Mouse (Mus musculus): ENCODE data around the gene Zbtb7b.

Zbtb7b gene

DNA sequence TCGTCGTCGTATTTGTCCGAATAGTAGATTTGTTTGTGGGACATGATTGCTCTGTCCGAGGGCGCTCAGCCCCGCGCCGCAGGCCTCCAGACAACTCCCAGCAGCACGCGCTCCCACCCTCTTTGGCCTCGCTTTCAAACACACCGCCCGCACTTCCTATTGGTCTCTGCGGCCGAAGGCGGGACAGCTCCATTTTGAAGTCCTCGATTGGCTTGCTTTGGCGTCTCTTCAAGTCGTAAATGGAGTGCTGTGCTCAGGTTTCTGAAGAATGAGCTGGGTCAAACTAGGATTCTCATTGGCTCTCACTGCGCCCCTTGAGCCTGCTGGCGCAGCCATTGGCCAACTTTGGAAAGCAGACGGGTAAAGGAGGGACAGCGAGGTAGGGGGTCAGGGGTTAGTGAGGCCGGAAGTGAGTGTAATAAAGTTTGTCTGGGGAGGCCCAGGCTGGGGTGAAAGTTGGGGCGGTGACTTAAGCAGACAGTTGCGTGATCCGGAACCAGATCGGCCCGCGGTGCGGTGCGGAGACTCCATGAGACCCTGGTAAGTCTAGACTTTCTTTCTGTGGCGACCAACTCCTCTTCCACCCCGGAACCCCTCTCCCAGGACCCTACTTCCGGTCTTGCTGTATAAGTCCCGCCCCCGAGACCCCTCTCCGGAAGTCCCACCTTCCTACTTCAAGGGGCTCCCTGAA lies 23.7 kb upstream of the Zbtb7b start, which contains the start of the genes Cks1b and Shc1:
Gene Cks1b, minus strand, starts transcription at position 214 of the 691 bp plus-strand sequence.
Gene Shc1, plus strand, starts transcription at position 274 of the 691 bp plus-strand sequence.
- peak; percentile 99 for DNase-seq (ENCODE audit: low read depth, low spot score)

DNA sequence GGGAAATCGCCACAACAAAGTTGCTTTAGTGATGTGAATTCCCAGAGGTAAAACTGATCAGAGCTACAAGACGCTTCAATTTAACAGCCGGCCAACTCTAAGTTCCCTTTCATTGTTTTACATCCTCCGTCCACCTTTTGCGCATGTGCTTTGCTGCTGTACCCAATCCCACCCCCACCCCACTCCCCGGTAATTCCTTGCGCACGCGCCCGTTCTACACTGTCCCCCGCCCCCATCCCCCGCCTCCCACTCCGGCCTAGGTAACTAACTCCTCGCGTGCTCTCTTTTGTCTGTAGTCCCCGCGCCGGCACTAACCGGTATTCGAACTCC lies 23.2 kb upstream of the Zbtb7b start:
- no peak for DNase-seq (ENCODE audit: low read depth, low spot score)

DNA sequence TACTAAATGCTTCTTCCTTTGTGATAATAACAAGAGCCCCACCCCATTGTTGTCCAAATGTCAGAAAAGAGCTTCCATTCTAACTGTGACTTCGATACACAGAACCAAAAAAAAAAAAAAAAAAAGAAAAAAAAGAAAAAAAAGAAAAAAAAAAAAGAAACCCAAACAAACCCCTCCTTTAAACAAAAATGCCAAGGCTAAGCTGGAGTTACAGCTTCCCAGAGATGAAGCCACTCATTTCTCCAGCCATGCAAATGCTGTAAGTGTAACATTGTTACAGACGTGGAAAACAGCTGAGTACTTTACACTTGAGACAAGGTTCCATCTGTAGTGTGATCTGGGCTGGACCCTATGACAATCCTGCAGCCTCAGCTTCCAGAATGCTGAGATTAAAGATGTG lies 22.6 kb upstream of the Zbtb7b start:
- DNase-seq (ENCODE audit: low read depth, low spot score), result no peak

DNA sequence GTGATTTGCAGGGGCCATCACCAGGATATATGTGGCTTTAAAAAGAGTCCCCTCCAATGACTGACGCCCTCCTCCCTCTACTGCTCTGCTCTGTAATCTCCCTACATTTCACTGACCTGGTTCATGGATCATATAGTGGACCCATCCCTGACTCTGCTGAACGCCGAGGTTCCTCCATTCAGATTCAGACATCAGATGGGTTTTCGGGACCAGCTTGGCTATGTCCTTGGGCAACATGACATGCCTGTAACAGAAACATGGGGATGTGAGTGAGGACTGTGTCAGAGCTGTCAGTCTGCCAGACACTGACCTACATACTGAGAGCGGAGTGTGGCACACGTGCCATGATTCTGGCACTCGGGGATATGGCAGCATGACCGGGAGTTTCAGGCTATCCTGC lies 21.6 kb upstream of the Zbtb7b start:
- DNase-seq (ENCODE audit: low read depth, low spot score), result no peak

DNA sequence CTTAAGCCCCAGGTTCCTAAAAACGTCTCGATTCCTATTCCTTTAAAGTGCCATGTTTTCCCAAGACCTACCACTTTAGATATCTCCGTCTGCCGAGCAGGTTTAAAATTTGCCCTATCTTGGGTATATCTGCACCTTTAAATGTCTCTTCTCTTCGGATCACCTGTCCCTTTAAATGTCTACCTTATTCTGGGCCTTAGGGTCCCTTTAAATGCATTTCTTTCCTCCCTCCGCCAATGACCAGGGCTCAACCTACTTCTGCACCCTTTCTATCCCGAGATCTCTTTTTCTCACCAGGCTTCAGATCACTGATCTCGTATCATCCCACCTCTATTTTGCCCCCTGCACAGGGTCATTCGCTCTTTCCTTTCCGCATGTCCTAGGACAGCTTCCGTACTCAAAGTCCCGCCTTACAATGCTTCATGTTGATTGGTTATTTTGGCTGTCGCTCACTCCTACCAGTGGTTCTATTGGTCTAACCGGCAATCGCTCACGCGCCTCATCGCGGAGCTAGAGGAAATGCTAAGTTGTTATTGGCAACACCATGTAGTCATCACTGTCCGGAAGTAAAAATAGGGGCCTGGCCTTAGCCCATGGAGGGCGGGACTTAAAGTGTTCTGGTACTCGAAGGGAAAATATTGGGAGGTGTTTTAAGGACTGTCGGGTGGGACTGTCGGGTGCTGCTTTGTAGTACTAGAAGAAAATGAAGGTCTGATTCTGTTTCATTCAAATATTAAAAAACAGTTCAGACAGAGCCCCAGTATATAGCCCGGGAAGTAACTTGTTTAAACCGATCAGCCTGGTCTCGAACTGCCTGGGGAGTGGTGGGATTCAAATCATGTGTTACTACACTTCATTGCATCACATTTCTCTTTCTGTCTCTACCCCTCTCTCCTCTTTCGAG lies 17.2 kb upstream of the Zbtb7b start, which contains the start of gene Flad1:
Gene Flad1, minus strand, starts transcription at position 381 of the 904 bp plus-strand sequence.
- DNase-seq (ENCODE audit: low read depth, low spot score), result peak; percentile 100

DNA sequence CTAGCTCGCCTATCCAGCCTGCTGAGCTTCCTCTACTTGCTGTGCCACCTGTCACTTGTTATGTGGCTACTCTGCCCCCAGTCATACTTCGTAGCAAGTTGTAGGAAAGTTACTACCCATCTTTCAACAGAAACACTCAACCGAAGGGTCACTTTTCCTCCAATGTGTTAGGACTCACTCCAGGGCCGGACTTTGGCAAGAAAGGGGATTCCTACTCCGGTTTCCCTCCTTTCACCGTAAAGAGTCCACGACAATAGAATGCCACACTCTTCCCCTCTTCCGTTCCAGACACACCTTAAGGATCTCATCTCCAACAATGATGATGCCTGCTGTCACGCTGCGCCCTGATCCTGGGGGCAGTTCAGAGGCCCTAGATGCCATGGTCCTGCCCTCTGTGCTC lies 16.3 kb upstream of the Zbtb7b start:
- DNase-seq (ENCODE audit: low read depth, low spot score), result no peak

DNA sequence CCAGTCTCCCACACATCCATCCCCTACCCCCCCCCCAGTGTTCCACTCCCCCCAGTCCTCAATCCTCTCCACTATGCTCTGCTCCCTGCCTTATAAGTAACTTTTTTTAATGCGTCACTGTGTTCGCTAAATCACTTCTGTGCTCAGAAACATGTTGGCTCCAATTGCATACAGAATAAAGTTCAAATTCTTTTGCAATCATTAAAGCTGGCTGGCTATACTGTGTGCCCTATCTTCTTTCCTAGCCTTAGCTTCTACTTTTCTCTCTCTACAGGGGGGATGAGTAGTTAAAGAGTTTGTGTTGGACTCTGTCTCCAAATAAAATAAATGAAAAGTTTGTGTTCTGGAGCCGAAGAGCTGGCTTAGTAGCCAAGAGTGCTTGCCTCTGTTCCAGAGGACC lies 15.1 kb upstream of the Zbtb7b start:
- DNase-seq (ENCODE audit: low read depth, low spot score), result no peak

DNA sequence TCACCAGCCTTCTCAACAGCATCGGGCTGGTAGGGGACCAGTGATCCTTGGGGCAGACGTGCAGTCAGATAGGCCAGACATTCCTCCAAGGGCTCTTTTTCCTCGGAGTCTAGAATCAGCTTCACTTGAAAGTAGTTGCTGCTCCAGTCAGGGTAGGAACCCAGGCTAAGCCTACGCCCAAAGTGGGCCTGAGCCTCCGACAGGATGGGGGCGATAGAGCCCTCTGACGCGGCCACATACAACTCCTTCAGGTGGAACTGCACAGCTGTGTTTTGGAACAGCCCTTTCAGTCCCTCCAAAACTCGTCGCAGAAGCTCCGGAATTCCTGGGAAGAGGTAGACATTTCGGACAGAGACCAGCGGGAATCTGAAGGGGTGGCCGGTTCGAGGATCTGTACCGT lies 13.9 kb upstream of the Zbtb7b start:
- no peak for DNase-seq (ENCODE audit: low read depth, low spot score)

DNA sequence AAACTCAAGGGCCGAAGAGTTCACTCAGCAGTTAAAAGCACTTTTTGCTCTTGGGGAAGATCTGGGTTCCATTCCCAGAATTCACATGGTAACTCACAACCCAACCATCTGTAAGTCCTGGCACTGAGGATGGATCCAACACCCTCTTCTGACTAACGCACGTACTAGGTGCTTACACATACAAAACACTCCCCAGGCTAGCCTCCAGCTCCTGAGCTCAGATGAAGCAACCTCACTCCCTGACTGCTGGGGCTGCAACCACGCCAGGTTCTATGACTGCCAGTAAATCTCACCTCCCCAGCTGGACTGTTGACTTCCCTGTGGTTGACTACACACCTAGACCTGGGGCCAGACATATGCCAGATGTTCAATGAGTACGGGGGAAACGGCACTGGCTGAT lies 12.3 kb upstream of the Zbtb7b start:
- DNase-seq (ENCODE audit: low read depth, low spot score), result no peak

DNA sequence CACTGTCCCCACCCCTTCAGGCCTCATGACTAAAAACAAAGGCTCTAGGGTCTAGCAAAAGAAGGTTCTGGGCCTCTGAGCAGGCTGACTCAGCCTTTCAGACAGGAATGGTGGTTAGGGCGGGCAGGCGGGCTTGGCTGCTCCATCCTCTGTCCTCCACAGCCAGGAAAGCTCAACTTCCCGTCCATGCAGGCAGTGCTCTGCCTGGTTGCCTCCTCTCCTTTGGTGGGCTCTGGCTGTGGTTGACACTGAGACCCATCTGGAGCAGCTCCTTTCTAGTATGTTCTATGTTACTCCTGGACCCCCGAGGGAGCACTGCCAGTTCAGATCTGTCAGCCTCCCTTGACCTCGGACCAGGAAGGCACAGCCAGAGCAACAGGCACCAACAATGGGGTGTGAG lies 8.1 kb upstream of the Zbtb7b start, which contains the start of gene Lenep:
Gene Lenep, minus strand, starts transcription at position 101 of the 400 bp plus-strand sequence.
- no peak for DNase-seq (ENCODE audit: low read depth, low spot score)

DNA sequence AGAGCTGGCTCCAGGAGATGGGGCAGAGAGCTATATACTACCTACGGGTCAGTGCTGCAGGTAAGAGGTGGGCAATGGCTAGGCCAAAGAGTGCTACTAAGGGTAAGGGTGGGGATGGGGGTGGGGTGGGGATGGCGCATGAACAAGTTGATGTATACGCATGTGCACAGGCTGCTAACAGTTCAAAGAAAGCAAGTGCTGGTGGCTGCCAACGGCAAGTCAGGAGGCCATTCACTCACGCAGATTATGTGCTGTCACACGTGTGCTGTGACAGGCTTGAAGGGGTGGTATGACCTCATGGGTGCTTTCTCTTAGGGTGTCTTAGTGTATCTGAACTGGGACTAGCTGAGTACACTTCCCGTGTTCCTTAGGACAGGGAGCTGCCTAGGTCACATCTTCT lies 6.8 kb upstream of the Zbtb7b start:
- no peak for DNase-seq (ENCODE audit: low read depth, low spot score)

DNA sequence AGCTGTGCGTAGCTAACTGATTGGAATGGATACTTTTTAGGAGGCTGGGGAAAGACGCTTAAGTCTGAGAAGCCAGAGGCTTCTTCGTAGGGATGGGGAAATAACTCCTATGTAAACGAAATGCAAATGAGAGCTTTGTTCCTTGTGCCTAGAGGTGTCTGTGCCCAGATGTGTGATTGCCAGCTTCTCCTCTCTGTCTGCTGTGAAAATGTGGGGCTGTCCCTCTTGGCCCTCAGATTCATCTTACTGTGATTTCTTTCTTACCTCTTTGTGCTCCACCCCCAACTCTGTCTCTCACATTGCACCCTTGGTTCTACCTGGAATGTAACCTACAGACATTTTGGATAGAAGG lies 2.1 kb upstream of the Zbtb7b start:
- DNase-seq (ENCODE audit: low read depth, low spot score), result no peak

DNA sequence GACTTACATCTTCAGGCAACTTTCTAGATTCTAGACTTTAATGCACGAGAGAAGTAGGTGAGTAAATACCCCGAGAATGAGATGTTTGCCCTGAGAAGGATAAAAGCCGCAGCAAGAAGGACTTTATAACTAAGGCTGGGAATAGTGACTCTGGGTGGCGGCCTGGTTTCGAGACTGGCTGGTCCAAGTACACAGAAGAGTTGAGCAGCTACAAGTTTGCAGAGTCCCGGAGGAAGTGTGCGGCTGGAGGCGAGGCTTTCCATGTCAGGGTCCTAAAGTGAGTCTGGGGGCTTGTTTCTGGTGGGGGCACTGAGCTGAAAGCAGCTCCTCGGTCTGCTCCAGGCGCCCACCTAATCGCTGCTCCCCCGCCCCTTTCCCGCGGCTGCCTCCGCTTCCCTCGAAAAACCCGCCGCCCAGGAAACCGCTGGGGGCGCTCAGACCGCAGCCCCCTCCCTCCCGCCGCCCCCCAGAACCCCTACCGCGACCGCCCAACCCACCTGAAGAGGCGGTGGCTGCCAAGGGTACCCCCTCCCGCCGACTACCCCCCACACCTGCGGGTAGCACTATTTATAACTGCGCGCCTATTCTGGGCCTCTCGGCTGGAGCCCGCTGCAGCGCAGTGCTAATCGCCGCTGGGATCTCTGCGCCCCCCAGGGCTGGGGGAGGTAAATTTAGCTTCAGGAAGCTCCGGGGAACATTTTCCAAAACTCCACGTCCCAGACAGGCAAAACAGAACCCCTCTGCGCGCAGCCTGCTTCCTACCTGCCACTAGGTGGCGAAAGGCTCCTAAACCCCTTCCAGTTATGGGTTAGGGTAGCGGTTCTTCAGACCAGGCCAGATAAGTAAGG lies 1.5 kb upstream of the Zbtb7b start:
- no peak for DNase-seq (ENCODE audit: low read depth, low spot score)

DNA sequence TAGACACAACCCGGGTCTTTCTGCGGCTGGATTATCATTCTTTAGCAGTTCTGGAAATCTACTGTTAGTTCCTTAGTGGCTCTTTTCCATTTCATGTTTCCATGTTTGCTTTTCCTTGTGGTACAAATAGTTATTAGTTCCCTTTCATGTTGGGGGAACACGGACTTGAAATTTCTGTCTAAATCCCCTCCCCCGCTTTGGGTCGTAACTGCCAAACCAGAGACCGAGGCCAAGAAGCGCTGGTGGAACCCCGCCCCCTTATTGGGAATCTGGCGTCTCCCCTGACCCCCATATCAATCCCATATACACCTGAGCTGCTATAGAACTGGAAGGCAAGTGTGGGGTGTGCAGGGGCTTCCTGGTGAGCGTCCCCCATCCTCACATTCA lies 836 bp upstream of the Zbtb7b start:
- DNase-seq (ENCODE audit: low read depth, low spot score), result no peak

DNA sequence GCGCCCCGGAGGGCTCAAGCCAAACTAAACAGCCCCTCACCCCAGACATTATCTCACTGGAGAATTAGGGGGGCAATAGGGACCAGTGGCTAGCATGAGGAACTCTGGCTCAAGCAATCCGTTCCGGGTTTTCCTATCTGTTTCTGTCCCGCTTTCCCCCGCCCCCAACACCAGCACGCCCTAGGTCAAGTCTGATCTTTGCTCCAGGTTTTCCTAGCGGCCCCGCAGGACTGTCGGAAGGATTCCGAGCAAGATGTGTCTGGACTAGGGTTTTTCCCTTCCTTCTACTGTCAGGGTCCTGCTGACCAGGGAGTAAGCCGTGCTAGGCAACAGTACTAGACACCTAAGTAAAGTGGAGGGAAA lies 299 bp upstream of the Zbtb7b start:
- peak; percentile 84 for DNase-seq (ENCODE audit: low read depth, low spot score)

DNA sequence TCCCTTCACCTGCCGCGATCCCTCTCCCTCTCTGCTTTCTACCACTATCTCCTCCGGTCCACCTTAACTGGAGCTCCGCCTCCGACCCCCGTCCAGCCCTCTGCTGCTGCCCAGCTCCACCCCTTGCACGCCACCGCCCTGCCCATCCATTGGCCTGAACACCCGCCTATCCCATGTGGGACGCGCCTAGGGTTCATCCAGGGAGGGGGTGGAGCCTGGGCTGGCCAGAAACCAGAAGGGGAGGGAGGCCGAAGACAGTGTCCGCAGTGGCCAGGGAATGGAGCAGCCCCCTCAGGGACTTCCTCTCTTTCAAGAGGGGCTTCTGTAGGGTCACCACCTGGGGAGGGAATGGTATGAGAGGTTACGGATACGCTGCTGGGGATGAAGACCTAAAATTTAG lies 971 bp downstream of the Zbtb7b start:
- DNase-seq (ENCODE audit: low read depth, low spot score), result peak; percentile 97

DNA sequence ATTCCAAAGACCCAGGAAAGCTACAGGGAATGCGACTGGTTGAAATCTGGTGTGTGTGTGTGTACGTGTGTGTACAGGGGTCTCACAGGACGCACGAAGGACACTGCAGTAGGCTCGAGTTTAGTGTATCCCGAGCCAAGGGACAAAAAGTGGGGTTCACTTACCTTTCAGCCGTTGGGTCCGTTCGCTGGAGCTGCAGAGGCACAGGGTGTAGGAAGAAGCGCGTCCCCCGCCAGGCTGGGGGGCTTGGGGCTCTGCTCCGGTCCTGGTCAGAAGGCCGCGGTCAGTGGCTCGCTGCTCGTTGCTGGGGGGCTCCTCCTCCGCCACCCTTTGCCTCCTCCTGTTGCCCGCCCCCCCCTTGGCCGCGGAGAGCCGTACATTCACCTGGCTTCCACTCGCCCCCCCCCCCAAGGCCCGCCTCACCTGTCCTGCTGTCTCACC lies 1.7 kb downstream of the Zbtb7b start:
- DNase-seq (ENCODE audit: low read depth, low spot score), result no peak

DNA sequence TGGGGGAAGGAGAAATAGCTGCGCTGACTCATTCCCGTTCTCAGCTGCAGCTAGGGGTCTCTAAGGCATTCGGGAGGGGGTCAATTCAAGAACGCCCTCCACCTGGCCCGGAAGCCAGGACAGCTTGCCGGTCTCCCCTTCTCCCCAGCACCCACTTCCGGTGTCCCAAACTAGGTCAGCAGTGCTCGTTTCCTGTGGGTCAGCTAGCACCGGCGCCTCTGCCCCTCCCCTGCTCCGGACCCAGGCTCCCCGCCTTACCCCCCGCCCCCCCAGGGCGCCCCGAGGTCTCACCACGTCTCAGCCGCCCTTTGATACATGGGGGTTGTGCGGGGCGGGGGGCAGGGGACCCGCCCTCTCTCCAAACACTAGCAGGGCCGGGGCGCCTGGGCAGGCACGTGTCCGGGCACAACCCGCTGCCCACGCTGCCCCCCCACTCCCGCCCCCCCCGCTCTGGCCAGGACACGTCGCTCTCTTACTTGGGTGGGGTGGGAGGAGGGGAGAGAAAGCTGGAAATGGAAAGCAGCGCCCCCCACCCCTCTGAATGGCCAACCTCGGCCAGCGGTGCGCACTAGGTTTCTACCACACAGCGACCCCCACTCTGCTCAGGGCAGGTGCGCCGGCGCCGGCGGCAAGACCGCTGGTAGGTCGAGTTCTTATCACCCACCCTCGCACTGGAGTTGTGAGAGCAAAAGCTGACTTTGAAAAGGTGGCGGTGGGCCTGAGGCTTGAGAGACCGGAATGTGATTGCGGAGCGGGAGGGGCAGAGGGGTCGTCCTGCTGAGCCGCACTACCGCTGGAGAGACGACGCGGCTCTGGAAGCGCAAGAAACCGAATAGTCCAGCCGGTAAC lies 2.7 kb downstream of the Zbtb7b start:
- DNase-seq (ENCODE audit: low read depth, low spot score), result peak; percentile 78

DNA sequence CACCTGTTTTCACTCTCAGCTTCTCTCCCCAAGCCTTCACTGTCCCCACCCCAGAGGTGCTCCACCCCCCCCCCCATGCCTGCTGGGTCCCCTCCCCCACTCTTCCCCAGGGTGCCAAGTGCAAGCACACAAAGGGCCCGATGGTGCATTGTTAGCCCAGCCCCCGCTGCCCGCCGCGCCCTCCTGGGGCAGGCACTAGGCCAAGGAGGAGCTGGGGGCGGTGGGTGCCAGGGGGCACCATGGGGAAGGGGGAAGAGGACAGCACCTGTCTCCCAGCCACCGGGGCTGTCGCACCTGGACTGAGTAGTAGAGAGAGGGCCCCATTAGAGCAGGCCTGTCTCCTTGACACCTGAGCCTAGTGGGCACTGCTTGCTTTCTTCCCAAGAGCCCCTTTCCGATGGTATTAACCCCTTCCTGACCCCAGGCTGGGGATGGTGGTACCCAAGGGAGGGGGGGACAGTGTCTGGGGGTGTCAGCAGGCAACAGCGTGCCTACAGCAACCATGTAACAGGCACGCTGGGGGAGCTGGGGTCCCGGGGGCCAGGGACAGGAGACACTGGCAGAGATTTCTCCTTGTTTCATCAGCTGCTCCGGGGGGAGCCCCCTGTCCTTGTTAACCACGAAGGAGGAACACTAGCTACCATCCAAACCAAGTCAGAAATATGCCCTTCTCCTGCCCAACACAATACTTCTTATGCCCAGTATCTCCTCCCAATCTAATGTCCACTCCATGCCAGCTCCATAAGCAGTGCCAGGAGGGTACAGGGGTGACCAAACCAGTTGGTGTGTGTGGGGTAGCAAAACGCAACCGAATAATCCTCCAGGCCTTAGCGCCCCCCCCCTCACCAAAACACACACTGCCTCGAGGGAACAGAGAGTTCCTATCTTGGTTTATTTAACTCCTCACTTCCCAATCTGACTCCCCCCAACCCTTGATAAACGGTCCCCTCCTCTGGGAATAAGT lies 3.6 kb downstream of the Zbtb7b start:
- DNase-seq (ENCODE audit: low read depth, low spot score), result no peak

DNA sequence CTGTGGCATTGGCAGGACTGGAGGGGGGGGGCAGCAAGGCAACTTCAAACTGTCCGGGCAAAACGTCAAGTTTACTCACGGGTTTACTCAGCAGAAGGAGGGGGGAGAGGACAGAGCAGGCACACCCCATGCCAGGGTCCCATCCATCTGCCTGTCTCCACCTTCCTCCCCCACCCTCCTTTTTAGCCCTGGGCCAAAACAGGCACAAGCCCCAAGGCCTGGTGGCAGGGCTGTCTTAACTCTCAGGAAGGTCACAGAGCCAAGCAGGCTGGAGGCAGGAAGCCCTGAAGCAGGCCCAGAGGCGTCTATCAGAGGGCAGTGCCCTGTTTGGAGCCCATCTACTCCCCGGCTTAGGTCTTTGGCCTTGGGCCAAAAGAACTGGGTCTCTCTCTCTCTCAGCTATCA lies 4.5 kb downstream of the Zbtb7b start:
- DNase-seq (ENCODE audit: low read depth, low spot score), result peak; percentile 78

All from skeletal muscle tissue, adult 2 months (tissue).